Mouse (Mus musculus) limb, embryonic 11.5 days (tissue): ENCODE measurements around the gene Tmem185b. TPM values are rescaled to one million over a fixed set of nuclear protein-coding genes. Genes with fewer than 3 reads are reported as not detected.

Experiments used
- ATAC-seq: fragments of 200-750 bp; cut with Nextera tagmentation; 2 replicates; pipeline ENCODE4 v1.8.0; 2017; ENCODE audit warnings: low read depth; ENCODE audit not compliant: insufficient number of reproducible peaks, low FRiP score, low TSS enrichment
- DNase-seq: peaks from one replicate; pipeline ENCODE4 v3.0.0-alpha.2; 2015; ENCODE audit warnings: low spot score
- H3K27ac ChIP-seq: fragments of 300-500 bp; sonication (generic); replicated peaks from 2 replicates; pipeline ENCODE4 v1.5.1; 2014; ENCODE audit warnings: low read depth, mild to moderate bottlenecking, low read length
- H3K27me3 ChIP-seq: fragments of 300-500 bp; sonication (generic); 2 replicates; pipeline ENCODE4 v1.6.1; 2014; ENCODE audit warnings: mild to moderate bottlenecking, low read length, mixed read lengths; ENCODE audit not compliant: control insufficient read depth, insufficient read depth
- H3K36me3 ChIP-seq: fragments of 300-500 bp; sonication (generic); 2 replicates; pipeline ENCODE4 v1.6.1; 2014; ENCODE audit warnings: mild to moderate bottlenecking, low read length, moderate library complexity, mixed read lengths; ENCODE audit not compliant: control insufficient read depth, insufficient read depth
- H3K4me1 ChIP-seq: fragments of 300-500 bp; sonication (generic); 2 replicates; pipeline ENCODE4 v1.6.1; 2014; ENCODE audit warnings: low read length, mixed read lengths; ENCODE audit not compliant: control insufficient read depth, insufficient read depth
- H3K4me2 ChIP-seq: fragments of 300-500 bp; sonication (generic); 2 replicates; pipeline ENCODE4 v1.6.1; 2014; ENCODE audit warnings: low read depth, mild to moderate bottlenecking, moderate library complexity; ENCODE audit not compliant: severe bottlenecking
- H3K4me3 ChIP-seq: fragments of 300-500 bp; sonication (generic); 2 replicates; pipeline ENCODE4 v1.5.1; 2014; ENCODE audit warnings: low read depth, low read length
- H3K9ac ChIP-seq: fragments of 300-500 bp; sonication (generic); 2 replicates; pipeline ENCODE4 v1.6.1; 2014; ENCODE audit warnings: mild to moderate bottlenecking, low read length
- H3K9me3 ChIP-seq: fragments of 300-500 bp; sonication (generic); 2 replicates; pipeline ENCODE4 v1.6.1; 2016; ENCODE audit warnings: low read length; ENCODE audit not compliant: control insufficient read depth
- WGBS: fragments of 180-500 bp; shearing (Covaris S2); extraction: QIAGEN DNeasy Blood & Tissue Kit; methylation state at CpG from one replicate; pipeline ENCODE4 v1.1.7; 2014; 5-methylcytosine and 5-hydroxymethylcytosine counted together
- polyA plus RNA-seq: library from polyadenylated mRNA; unstranded; fragments of >200 nt; fragmentation: Nextera tagmentation; extraction: Ambion mirVana; gene quantifications from 2 replicates; pipeline ENCODE4 v1.2.1, GENCODE M21; 2014

Tmem185b gene
- polyA plus RNA-seq, 1 experiment from 2014 or later = 24.2 TPM

DNA sequence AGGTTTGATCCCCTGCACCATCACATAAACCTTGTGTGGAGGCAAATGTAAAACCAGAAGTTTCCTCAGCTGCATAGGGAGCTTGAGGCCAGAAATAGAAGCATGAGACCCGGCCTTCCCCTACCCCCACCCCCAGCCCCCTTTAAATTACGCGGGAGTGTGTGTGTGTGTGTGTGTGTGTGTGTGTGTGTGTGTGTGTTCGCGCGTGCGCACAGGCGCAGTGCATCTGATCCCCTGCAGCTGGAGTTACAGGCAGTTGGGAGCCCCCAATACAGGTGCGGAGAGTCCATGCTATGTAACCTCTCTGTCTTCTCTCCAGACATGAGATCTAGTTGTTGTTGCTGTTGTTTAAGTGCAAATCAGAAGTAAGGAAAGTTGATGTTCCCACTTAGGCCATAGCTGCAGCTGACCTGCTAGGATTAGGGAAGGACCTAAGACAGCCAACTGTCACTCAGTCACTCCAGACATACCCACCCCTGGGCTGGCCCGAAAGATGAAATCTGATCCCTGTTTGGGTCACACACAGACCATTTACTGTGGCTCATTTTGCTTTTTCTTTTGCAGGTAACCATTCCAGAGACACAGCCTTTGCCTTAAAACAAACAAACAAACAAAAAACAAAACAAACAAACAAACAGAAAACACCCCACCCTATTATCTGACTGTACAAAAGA is 37.9 kb upstream of the Tmem185b start:
- Histone ChIP-seq H3K4me2 (no peak overlapping the region), H3K27me3 (no peaks in the 10 kb centered on the region), H3K4me3 (no peak overlapping the region), H3K36me3 (no peaks in the 10 kb centered on the region), H3K9ac (no peak overlapping the region), H3K4me1 (peaks cover 23% of the 10 kb centered on the region), H3K27ac (no peak overlapping the region), H3K9me3 (no peaks in the 10 kb centered on the region)
- WGBS = 51% methylated on average over 10 of the region's 10 CpGs
- ATAC-seq (0 out of 2 replicates have a peak, but pooled peaks have one; percentile 45), DNase-seq (no peak)

DNA sequence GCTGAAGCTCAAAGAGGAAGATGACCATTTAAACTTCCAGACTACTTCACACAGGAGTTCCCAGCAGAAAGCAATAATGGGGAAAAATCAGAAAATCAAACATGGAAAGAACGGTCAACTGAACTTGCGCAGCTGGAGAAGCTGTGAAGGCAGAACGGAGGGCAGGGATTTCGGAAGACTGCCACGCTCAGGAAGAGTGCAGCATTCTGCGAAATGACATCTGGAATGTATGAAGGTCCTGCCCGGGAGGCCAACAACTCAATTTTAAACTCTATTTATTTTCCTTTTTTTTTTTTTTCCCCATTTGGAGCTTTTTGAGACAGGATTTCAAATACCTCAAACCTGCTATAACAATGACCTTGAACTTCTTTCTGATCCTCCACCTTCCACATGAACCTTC is 35.2 kb upstream of the Tmem185b start:
- Histone ChIP-seq H3K4me1 (peaks cover 21% of the 10 kb centered on the region), H3K4me3 (no peak overlapping the region), H3K27ac (no peak overlapping the region), H3K9me3 (no peaks in the 10 kb centered on the region), H3K4me2 (no peak overlapping the region), H3K9ac (no peak overlapping the region), H3K27me3 (no peaks in the 10 kb centered on the region), H3K36me3 (no peaks in the 10 kb centered on the region)
- no peak for ATAC-seq
- WGBS = 48% methylated on average over 7 of the region's 7 CpGs
- DNase-seq = no peak

DNA sequence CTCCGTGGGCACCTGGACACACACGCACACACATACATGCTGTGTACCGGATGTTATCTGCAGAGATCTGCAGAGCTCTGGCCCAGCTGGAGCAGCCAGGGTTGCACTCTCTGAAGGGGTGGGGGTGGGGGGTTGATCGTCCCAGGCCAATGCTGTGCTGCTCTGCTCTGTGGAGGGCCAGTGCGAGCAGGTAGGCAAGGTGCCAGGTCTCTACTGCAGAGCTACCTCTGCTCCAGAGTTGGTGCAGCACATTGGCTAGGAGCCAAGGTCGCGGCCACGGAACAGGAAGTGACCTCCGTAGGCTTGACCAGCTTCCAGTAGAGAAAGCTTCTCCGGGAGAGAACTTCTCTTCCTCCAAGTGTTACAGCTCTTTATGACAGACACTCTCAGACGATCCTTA is 33.9 kb upstream of the Tmem185b start:
- no peak overlapping the region for H3K4me2 ChIP-seq
- H3K4me3 ChIP-seq = no peak overlapping the region
- no peaks in the 10 kb centered on the region for H3K27me3 ChIP-seq
- no peak overlapping the region for H3K27ac ChIP-seq
- DNase-seq = no peak
- H3K9ac ChIP-seq = no peak overlapping the region
- ATAC-seq = 0 out of 2 replicates have a peak, but pooled peaks have one; percentile 36
- no peaks in the 10 kb centered on the region for H3K36me3 ChIP-seq
- WGBS = 62% methylated on average over 11 of the region's 11 CpGs
- H3K9me3 ChIP-seq = no peaks in the 10 kb centered on the region
- peaks cover 17% of the 10 kb centered on the region for H3K4me1 ChIP-seq

DNA sequence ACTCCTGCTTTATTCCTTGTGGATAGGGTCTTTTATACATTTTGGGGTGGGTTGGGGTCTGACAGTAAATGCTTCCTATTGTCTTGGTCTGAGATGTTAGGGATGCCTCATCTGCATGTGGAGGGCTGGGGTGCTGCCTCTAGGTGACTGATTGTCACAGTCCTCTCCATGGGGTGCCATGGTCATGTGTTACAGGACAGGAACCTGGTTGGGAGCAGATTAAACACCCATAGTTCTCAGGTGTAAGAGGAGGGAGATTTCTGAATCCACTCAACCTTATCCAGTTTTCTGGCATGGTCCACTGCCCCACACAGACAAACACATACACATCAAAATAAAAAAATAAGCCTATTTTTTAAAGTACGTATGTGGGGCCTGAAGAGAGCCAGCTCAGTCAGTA is 33.5 kb upstream of the Tmem185b start:
- Histone ChIP-seq H3K4me2 (no peak overlapping the region), H3K4me1 (peaks cover 13% of the 10 kb centered on the region), H3K27ac (no peak overlapping the region), H3K27me3 (no peaks in the 10 kb centered on the region), H3K9ac (no peak overlapping the region), H3K36me3 (no peaks in the 10 kb centered on the region), H3K4me3 (no peak overlapping the region), H3K9me3 (no peaks in the 10 kb centered on the region)
- no peak for DNase-seq
- no peak for ATAC-seq
- 74% methylated on average over 1 of the region's 1 CpGs for WGBS

DNA sequence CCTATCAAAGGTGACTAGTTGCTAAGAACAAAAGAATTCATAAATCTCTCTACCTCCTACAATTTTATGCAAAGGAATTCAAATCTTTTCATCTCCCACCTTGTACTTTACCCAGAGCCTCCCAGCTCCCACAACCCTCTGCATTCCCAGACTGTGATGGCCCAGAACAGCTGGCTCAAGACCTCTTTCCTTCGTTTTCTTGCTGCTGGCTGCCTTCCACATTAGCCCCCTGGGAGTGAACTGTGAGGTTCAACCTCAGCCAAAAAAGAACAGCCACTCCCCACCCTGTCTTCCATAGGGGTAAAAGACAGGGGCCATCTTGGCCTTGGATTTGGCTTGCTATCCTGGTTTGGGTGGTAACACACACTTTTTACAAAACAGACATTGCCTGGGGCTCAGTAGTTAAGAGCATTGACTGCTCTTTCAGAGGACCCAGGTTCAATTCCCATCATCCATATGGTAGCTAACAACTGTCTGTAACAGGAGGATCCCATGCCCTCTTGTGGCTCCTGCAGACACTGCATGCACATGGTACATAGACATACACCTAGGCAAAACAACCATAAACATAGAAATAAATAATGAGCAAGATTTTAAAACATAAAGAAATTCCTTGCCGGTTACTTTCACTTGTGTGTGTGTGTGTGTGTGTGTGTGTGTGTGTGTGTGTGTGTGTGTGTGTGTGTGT is 31.8 kb upstream of the Tmem185b start:
- no peaks in the 10 kb centered on the region for H3K36me3 ChIP-seq
- H3K27ac ChIP-seq = no peak overlapping the region
- H3K4me3 ChIP-seq = no peak overlapping the region
- WGBS = 76% methylated on average over 2 of the region's 2 CpGs
- ATAC-seq (no peak), DNase-seq (no peak)
- no peaks in the 10 kb centered on the region for H3K27me3 ChIP-seq
- H3K4me1 ChIP-seq = peaks cover 10% of the 10 kb centered on the region
- H3K4me2 ChIP-seq = no peak overlapping the region
- H3K9me3 ChIP-seq = no peaks in the 10 kb centered on the region
- no peak overlapping the region for H3K9ac ChIP-seq

DNA sequence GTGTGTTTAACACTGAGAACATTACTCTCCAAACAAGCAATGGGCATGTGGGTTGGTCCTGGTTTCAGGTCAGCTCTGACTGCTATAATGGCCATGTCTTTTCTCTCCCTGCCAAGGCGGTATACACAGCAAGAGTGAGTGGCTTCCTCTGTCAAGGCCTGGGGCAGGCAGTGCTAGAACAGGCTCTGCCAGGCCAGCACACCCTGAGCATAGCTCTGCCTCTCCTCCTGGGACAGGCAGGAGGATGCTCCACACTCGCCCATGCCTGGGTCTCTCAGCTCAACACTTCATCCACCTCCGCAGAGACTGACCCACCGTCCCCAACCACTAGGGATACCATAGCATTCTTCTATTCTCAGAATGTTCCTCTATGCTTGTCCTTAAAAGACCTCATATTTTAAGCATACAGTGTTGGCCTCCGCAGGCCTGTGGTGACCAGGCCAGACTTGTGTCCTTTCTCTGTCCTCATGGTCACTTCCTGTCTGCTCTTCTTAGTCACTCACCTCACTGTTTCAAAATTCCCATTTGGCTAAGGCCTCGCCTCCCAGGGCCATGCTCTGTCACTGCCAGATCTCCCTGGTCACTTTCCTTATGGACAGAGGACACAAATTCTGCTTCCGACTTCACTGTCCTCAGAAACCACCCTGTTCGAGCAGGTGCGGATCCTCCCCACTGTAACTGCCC is 31.1 kb upstream of the Tmem185b start:
- no peaks in the 10 kb centered on the region for H3K27me3 ChIP-seq
- no peaks in the 10 kb centered on the region for H3K9me3 ChIP-seq
- H3K4me2 ChIP-seq = no peak overlapping the region
- no peaks in the 10 kb centered on the region for H3K36me3 ChIP-seq
- ATAC-seq (no peak), DNase-seq (no peak)
- no peak overlapping the region for H3K9ac ChIP-seq
- WGBS = 92% methylated on average over 9 of the region's 9 CpGs
- H3K4me3 ChIP-seq = no peak overlapping the region
- H3K27ac ChIP-seq = no peak overlapping the region
- peaks cover 10% of the 10 kb centered on the region for H3K4me1 ChIP-seq

DNA sequence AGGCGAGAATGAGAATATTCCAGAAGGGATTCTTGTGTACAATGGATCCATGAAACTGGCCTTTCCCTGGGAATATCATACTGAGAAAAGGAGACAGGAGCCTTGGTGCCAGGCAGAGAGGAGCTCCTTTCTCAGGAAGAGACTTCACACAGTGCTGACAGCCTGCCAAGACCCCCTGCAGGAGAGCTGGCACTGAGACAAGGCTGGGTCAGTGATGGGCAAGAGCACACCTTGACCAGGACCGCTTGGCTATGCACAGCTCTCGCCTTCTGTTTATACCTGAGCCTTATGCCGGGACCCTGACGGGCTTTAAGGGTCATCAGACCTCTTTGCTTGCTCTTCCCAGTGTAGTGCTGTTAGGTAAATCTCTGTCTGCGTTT is 30.6 kb upstream of the Tmem185b start:
- Histone ChIP-seq H3K4me2 (no peak overlapping the region), H3K36me3 (no peaks in the 10 kb centered on the region), H3K27me3 (no peaks in the 10 kb centered on the region), H3K27ac (no peak overlapping the region), H3K9me3 (no peaks in the 10 kb centered on the region), H3K9ac (no peak overlapping the region), H3K4me3 (no peak overlapping the region), H3K4me1 (peaks cover 8% of the 10 kb centered on the region)
- WGBS = 88% methylated on average over 6 of the region's 6 CpGs
- ATAC-seq (no peak), DNase-seq (no peak)

DNA sequence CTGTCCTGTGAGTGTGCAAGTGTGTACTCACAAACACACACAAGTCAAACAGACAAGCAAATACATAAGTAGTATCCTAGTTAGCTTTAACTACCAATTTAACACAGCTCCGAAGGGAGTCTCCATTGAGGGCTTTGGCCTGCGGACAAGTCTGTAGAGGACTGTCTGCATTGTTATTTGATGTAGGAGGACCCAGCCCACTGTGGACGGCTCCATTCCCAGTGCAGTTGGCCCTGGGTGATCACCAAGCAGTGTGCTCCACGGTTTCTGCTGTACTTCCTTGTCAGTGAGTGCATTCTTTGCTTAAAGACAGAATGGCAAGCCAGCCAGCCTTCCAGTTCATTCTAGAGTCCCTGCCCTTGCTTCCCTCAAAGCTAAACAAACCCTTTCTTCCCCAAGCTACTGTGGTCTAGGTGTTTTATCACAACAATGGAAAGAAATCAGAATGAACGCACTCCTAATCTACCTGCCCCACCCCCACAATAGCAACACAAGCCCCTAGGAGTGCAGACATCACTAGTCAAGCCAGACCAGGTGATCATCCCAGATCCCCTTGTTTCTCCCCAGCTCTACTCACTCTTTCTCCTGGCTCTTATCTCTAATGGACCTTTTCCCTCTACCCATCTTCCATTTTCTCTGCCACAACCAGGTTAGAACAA is 28.5 kb upstream of the Tmem185b start:
- Histone ChIP-seq H3K36me3 (no peaks in the 10 kb centered on the region), H3K9me3 (no peaks in the 10 kb centered on the region), H3K27ac (no peak overlapping the region), H3K4me2 (no peak overlapping the region), H3K4me3 (no peak overlapping the region), H3K4me1 (peaks cover under 1% of the 10 kb centered on the region; the same call in 1 of the 2 replicates), H3K9ac (no peak overlapping the region), H3K27me3 (no peaks in the 10 kb centered on the region)
- ATAC-seq = no peak
- no peak for DNase-seq
- WGBS = 83% methylated on average over 5 of the region's 5 CpGs
